Mouse (Mus musculus) midbrain, embryonic 13.5 days (tissue): ENCODE data around the gene Ccl26. TPM values are rescaled to one million over a fixed set of nuclear protein-coding genes. Genes with fewer than 3 reads are reported as not detected.

Source experiments
- ATAC-seq: fragments of 200-750 bp; cut with Nextera tagmentation; 2 replicates; pipeline ENCODE4 v1.8.0; 2017; ENCODE audit warnings: mild to moderate bottlenecking, moderate TSS enrichment, moderate library complexity
- H3K27ac ChIP-seq: fragments of 300-500 bp; sonication (generic); 2 replicates; pipeline ENCODE4 v1.5.1; 2015; ENCODE audit warnings: inconsistent platforms, mild to moderate bottlenecking, moderate library complexity
- H3K27me3 ChIP-seq: fragments of 300-500 bp; sonication (generic); 2 replicates; pipeline ENCODE4 v1.6.1; 2015; ENCODE audit warnings: mild to moderate bottlenecking, inconsistent platforms
- H3K36me3 ChIP-seq: fragments of 300-500 bp; sonication (generic); 2 replicates; pipeline ENCODE4 v1.6.1; 2015; ENCODE audit warnings: mild to moderate bottlenecking, inconsistent platforms
- H3K4me1 ChIP-seq: fragments of 300-500 bp; sonication (generic); replicated peaks from 2 replicates; pipeline ENCODE4 v1.6.1; 2015; ENCODE audit warnings: inconsistent platforms
- H3K4me2 ChIP-seq: fragments of 300-500 bp; sonication (generic); replicated peaks from 2 replicates; pipeline ENCODE4 v1.6.1; 2015; ENCODE audit warnings: moderate library complexity, mild to moderate bottlenecking, inconsistent platforms
- H3K4me3 ChIP-seq: fragments of 300-500 bp; sonication (generic); replicated peaks from 2 replicates; pipeline ENCODE4 v1.5.1; 2015; ENCODE audit warnings: mild to moderate bottlenecking, inconsistent platforms
- H3K9ac ChIP-seq: fragments of 300-500 bp; sonication (generic); replicated peaks from 2 replicates; pipeline ENCODE4 v1.6.1; 2015; ENCODE audit warnings: mild to moderate bottlenecking, inconsistent platforms
- H3K9me3 ChIP-seq: fragments of 300-500 bp; sonication (generic); 2 replicates; pipeline ENCODE4 v1.6.1; 2016; ENCODE audit warnings: mild to moderate bottlenecking, inconsistent platforms
- WGBS: fragments of 180-500 bp; shearing (Covaris S2); methylation state at CpG from one replicate; pipeline ENCODE4 v1.1.7; 2015; 5-methylcytosine and 5-hydroxymethylcytosine counted together
- polyA plus RNA-seq: library from polyadenylated mRNA; unstranded; fragments of >200 nt; fragmentation: Nextera tagmentation; extraction: Ambion mirVana; gene quantifications from 2 replicates; pipeline ENCODE4 v1.2.1, GENCODE M21; 2015

Ccl26 gene
- polyA plus RNA-seq, 1 experiment from 2014 or later = not detected

GRCm38 (mm10) chr5:135533431-135533830, 29.9 kb downstream of the Ccl26 start:
- Histone ChIP-seq H3K9me3 (no peaks in the 10 kb centered on the region), H3K4me3 (no peak overlapping the region), H3K36me3 (no peaks in the 10 kb centered on the region), H3K27ac (no peak overlapping the region), H3K9ac (no peak overlapping the region), H3K4me1 (no peaks in the 10 kb centered on the region), H3K27me3 (no peaks in the 10 kb centered on the region), H3K4me2 (no peak overlapping the region)
- WGBS = 84% methylated on average over 10 of the region's 10 CpGs
- no peak for ATAC-seq

- H3K9me3 ChIP-seq = no peaks in the 10 kb centered on the region
- H3K4me3 ChIP-seq = no peak overlapping the region
- no peak for ATAC-seq
- H3K9ac ChIP-seq = no peak overlapping the region
- H3K4me2 ChIP-seq = no peak overlapping the region
- 87% methylated on average over 11 of the region's 11 CpGs for WGBS
- H3K36me3 ChIP-seq = no peaks in the 10 kb centered on the region
- H3K27me3 ChIP-seq = no peaks in the 10 kb centered on the region
- no peaks in the 10 kb centered on the region for H3K4me1 ChIP-seq
- no peak overlapping the region for H3K27ac ChIP-seq
Observed at GRCm38 (mm10) chr5:135531306-135531845, 32.0 kb downstream of the Ccl26 start.

GRCm38 (mm10) chr5:135529964-135530363, 33.4 kb downstream of the Ccl26 start:
- H3K27ac ChIP-seq = no peak overlapping the region
- H3K4me1 ChIP-seq = no peaks in the 10 kb centered on the region
- H3K9me3 ChIP-seq = no peaks in the 10 kb centered on the region
- no peaks in the 10 kb centered on the region for H3K36me3 ChIP-seq
- no peak overlapping the region for H3K9ac ChIP-seq
- no peaks in the 10 kb centered on the region for H3K27me3 ChIP-seq
- no peak overlapping the region for H3K4me3 ChIP-seq
- H3K4me2 ChIP-seq = no peak overlapping the region
- no peak for ATAC-seq
- WGBS = 91% methylated on average over 2 of the region's 2 CpGs

GRCm38 (mm10) chr5:135529310-135529709, 34.1 kb downstream of the Ccl26 start:
- Histone ChIP-seq H3K9me3 (no peaks in the 10 kb centered on the region), H3K4me3 (no peak overlapping the region), H3K27me3 (no peaks in the 10 kb centered on the region), H3K27ac (no peak overlapping the region), H3K4me1 (no peaks in the 10 kb centered on the region), H3K4me2 (no peak overlapping the region), H3K9ac (no peak overlapping the region), H3K36me3 (no peaks in the 10 kb centered on the region)
- no peak for ATAC-seq
- WGBS = 75% methylated on average over 3 of the region's 3 CpGs

- Histone ChIP-seq H3K27ac (no peak overlapping the region), H3K4me1 (no peaks in the 10 kb centered on the region), H3K4me2 (no peak overlapping the region), H3K4me3 (no peak overlapping the region), H3K36me3 (no peaks in the 10 kb centered on the region), H3K27me3 (no peaks in the 10 kb centered on the region), H3K9me3 (no peaks in the 10 kb centered on the region; the same call in 1 of the 2 replicates), H3K9ac (no peak overlapping the region)
- no peak for ATAC-seq
- 34% methylated on average over 7 of the region's 7 CpGs for WGBS
Observed at GRCm38 (mm10) chr5:135527986-135528385, 35.4 kb downstream of the Ccl26 start.

- H3K27me3 ChIP-seq = no peaks in the 10 kb centered on the region
- no peak overlapping the region for H3K9ac ChIP-seq
- H3K36me3 ChIP-seq = no peaks in the 10 kb centered on the region
- no peak overlapping the region for H3K27ac ChIP-seq
- H3K4me1 ChIP-seq = no peaks in the 10 kb centered on the region
- no peaks in the 10 kb centered on the region; the same call in 1 of the 2 replicates for H3K9me3 ChIP-seq
- no peak overlapping the region for H3K4me3 ChIP-seq
- H3K4me2 ChIP-seq = no peak overlapping the region
- no peak for ATAC-seq
- WGBS = 87% methylated on average over 11 of the region's 11 CpGs
Observed at GRCm38 (mm10) chr5:135524660-135525560, 38.5 kb downstream of the Ccl26 start.

- ATAC-seq = no peak
- no peak overlapping the region for H3K4me3 ChIP-seq
- no peaks in the 10 kb centered on the region for H3K36me3 ChIP-seq
- no peaks in the 10 kb centered on the region for H3K4me1 ChIP-seq
- H3K27me3 ChIP-seq = no peaks in the 10 kb centered on the region
- no peak overlapping the region for H3K9ac ChIP-seq
- H3K4me2 ChIP-seq = no peak overlapping the region
- WGBS = 96% methylated on average over 2 of the region's 2 CpGs
- H3K9me3 ChIP-seq = no peaks in the 10 kb centered on the region; the same call in 1 of the 2 replicates
- no peak overlapping the region for H3K27ac ChIP-seq
Observed at GRCm38 (mm10) chr5:135524087-135524486, 39.3 kb downstream of the Ccl26 start.

- Histone ChIP-seq H3K27me3 (no peaks in the 10 kb centered on the region), H3K4me2 (no peak overlapping the region), H3K27ac (no peak overlapping the region), H3K4me1 (no peaks in the 10 kb centered on the region), H3K9me3 (no peaks in the 10 kb centered on the region; the same call in 1 of the 2 replicates), H3K36me3 (no peaks in the 10 kb centered on the region), H3K9ac (no peak overlapping the region), H3K4me3 (no peak overlapping the region)
- 91% methylated on average over 9 of the region's 9 CpGs for WGBS
- ATAC-seq = no peak
Observed at GRCm38 (mm10) chr5:135522111-135522722, 41.2 kb downstream of the Ccl26 start.

- no peak overlapping the region for H3K4me2 ChIP-seq
- H3K36me3 ChIP-seq = peaks cover 15% of the 10 kb centered on the region; the same call in 1 of the 2 replicates
- H3K4me1 ChIP-seq = no peaks in the 10 kb centered on the region
- no peak overlapping the region for H3K9ac ChIP-seq
- H3K9me3 ChIP-seq = peaks cover 12% of the 10 kb centered on the region
- H3K27ac ChIP-seq = no peak overlapping the region
- no peaks in the 10 kb centered on the region for H3K27me3 ChIP-seq
- WGBS = 88% methylated on average over 5 of the region's 5 CpGs
- ATAC-seq = no peak
- no peak overlapping the region for H3K4me3 ChIP-seq
Observed at GRCm38 (mm10) chr5:135517348-135517883, 46.0 kb downstream of the Ccl26 start.

GRCm38 (mm10) chr5:135513131-135513530, 50.2 kb downstream of the Ccl26 start:
- Histone ChIP-seq H3K4me3 (no peak overlapping the region), H3K9me3 (peaks cover 12% of the 10 kb centered on the region), H3K4me2 (no peak overlapping the region), H3K36me3 (peaks cover 15% of the 10 kb centered on the region; the same call in 1 of the 2 replicates), H3K27me3 (no peaks in the 10 kb centered on the region), H3K9ac (no peak overlapping the region), H3K4me1 (peaks cover under 1% of the 10 kb centered on the region; the same call in 1 of the 2 replicates), H3K27ac (no peak overlapping the region)
- ATAC-seq = no peak
- 51% methylated on average over 4 of the region's 4 CpGs for WGBS

GRCm38 (mm10) chr5:135511105-135511504, 52.3 kb downstream of the Ccl26 start:
- Histone ChIP-seq H3K36me3 (peaks cover 5% of the 10 kb centered on the region; the same call in 1 of the 2 replicates), H3K4me2 (no peak overlapping the region), H3K27me3 (no peaks in the 10 kb centered on the region), H3K4me3 (no peak overlapping the region), H3K9me3 (peaks cover 11% of the 10 kb centered on the region), H3K27ac (no peak overlapping the region), H3K9ac (no peak overlapping the region), H3K4me1 (peaks cover 10% of the 10 kb centered on the region)
- ATAC-seq = no peak
- 64% methylated on average over 5 of the region's 5 CpGs for whole genome bisulfite sequencing
